Mouse (Mus musculus) liver, embryonic 11.5 days (tissue): ENCODE data around the gene Myh14. TPM values are rescaled to one million over a fixed set of nuclear protein-coding genes. Genes with fewer than 3 reads are reported as not detected.

Experiments
- ATAC-seq: fragments of 200-750 bp; cut with Nextera tagmentation; replicated peaks from 2 replicates; pipeline ENCODE4 v1.8.0; 2017; ENCODE audit warnings: moderate number of reproducible peaks, mild to moderate bottlenecking, moderate TSS enrichment, moderate library complexity; ENCODE audit not compliant: low FRiP score
- DNase-seq: peaks from one replicate; pipeline ENCODE4 v3.0.0-alpha.2; 2017; ENCODE audit warnings: low spot score
- H3K27ac ChIP-seq: fragments of 300-500 bp; sonication (generic); 2 replicates; pipeline ENCODE4 v1.5.1; 2014; ENCODE audit warnings: mild to moderate bottlenecking, low read depth, low read length, control low read depth
- H3K27me3 ChIP-seq: fragments of 300-500 bp; sonication (generic); replicated peaks from 2 replicates; pipeline ENCODE4 v1.6.1; 2014; ENCODE audit warnings: low read length, mixed read lengths; ENCODE audit not compliant: control insufficient read depth, insufficient read depth
- H3K36me3 ChIP-seq: fragments of 300-500 bp; sonication (generic); 2 replicates; pipeline ENCODE4 v1.6.1; 2014; ENCODE audit warnings: mild to moderate bottlenecking, low read length, moderate library complexity, mixed read lengths; ENCODE audit not compliant: control insufficient read depth, insufficient read depth
- H3K4me1 ChIP-seq: fragments of 300-500 bp; sonication (generic); replicated peaks from 2 replicates; pipeline ENCODE4 v1.6.1; 2014; ENCODE audit warnings: low read length, mixed read lengths; ENCODE audit not compliant: control insufficient read depth, insufficient read depth
- H3K4me2 ChIP-seq: fragments of 300-500 bp; sonication (generic); 2 replicates; pipeline ENCODE4 v1.6.1; 2014; ENCODE audit warnings: mild to moderate bottlenecking, control low read depth, moderate library complexity
- H3K4me3 ChIP-seq: fragments of 300-500 bp; sonication (generic); 2 replicates; pipeline ENCODE4 v1.5.1; 2014; ENCODE audit warnings: low read depth, low read length, control low read depth
- H3K9ac ChIP-seq: fragments of 300-500 bp; sonication (generic); 2 replicates; pipeline ENCODE4 v1.6.1; 2014; ENCODE audit warnings: low read depth, low read length, control low read depth
- H3K9me3 ChIP-seq: fragments of 300-500 bp; sonication (generic); 2 replicates; pipeline ENCODE4 v1.6.1; 2016; ENCODE audit warnings: low read length, inconsistent platforms, mixed read lengths; ENCODE audit not compliant: control insufficient read depth
- WGBS: fragments of 180-500 bp; shearing (Covaris S2); extraction: QIAGEN DNeasy Blood & Tissue Kit; methylation state at CpG from one replicate; pipeline ENCODE4 v1.1.7; 2014; 5-methylcytosine and 5-hydroxymethylcytosine counted together
- polyA plus RNA-seq: library from polyadenylated mRNA; unstranded; fragments of >200 nt; fragmentation: Nextera tagmentation; extraction: Ambion mirVana; gene quantifications from 2 replicates; pipeline ENCODE4 v1.2.1, GENCODE M21; 2014

Gene Myh14
- polyA plus RNA-seq, 1 experiment from 2014 or later = 0.66 TPM

GRCm38 (mm10) chr7:44649094-44649610 is 21.5 kb downstream of the Myh14 start:
- H3K36me3 ChIP-seq = no peaks in the 10 kb centered on the region

DNA sequence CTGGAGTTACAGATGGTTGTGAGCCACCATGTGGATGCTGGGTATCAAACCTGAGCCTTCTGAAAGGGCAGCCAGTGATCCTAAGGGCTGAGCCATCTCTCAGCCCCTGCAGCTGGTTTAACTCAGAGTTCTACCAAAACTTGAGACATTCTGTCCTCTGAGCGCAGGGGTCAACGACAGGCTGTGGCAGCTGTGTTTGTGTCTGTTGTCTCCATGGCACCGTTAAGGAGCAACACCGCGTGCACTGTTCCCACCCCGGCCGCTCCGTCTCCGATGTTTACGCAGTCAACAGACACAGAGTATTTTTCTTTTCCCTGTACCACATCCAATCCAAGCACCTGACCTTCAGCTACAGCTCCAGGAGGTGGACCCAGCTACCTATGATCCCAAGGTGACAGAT is 22.9 kb downstream of the Myh14 start:
- Histone ChIP-seq H3K4me2 (no peak overlapping the region), H3K4me3 (no peak overlapping the region), H3K9ac (no peak overlapping the region), H3K27me3 (peaks cover 26% of the 10 kb centered on the region), H3K36me3 (no peaks in the 10 kb centered on the region), H3K9me3 (no peaks in the 10 kb centered on the region), H3K27ac (no peak overlapping the region), H3K4me1 (no peaks in the 10 kb centered on the region)
- ATAC-seq (no peak), DNase-seq (no peak)
- 73% methylated on average over 10 of the region's 10 CpGs for WGBS

More at GRCm38 (mm10) chr7:44649094-44649610, 21.5 kb downstream of the Myh14 start:
- ATAC-seq (no peak), DNase-seq (no peak)
- no peak overlapping the region for H3K27ac ChIP-seq
- H3K4me2 ChIP-seq = no peak overlapping the region
- no peak overlapping the region for H3K4me3 ChIP-seq
- no peak overlapping the region for H3K9ac ChIP-seq
- peaks cover 19% of the 10 kb centered on the region for H3K27me3 ChIP-seq
- 71% methylated on average over 8 of the region's 8 CpGs for WGBS
- H3K4me1 ChIP-seq = no peaks in the 10 kb centered on the region
- no peaks in the 10 kb centered on the region for H3K9me3 ChIP-seq

DNA sequence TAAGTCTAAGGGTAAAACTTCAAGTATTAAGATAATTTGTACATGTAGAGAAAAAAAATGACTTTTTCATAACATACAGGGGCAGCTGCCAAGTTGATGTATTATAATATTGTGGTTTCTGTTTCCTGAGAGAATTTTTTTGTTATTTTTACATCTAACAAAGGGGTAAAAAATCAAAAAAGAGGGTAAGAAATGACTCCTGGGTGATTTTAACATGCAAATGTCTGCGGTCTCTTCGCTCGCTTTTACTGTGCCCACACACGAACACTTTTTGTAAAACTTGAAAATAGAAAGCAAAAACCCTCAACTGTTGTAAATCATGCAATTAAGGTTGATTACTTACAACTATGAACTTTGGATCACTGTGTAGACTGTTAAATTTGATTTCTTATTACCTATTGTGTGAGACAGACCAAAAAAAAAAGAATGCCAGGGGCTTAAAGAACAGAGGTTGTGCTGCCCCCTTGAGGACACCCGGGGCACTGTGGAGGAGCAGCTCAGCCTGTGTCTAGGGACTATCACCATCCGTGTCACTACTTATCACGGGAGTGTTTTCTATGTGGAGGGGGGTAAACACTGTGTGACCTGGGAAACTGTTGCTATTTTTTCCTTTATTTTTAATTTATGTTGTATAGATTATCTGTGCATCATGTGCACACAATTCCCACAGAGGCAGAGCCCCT is 23.5 kb downstream of the Myh14 start:
- Histone ChIP-seq H3K9me3 (no peaks in the 10 kb centered on the region), H3K27me3 (peaks cover 26% of the 10 kb centered on the region), H3K4me3 (no peak overlapping the region), H3K27ac (no peak overlapping the region), H3K4me1 (no peaks in the 10 kb centered on the region), H3K4me2 (no peak overlapping the region), H3K9ac (no peak overlapping the region), H3K36me3 (no peaks in the 10 kb centered on the region)
- WGBS = 49% methylated on average over 7 of the region's 7 CpGs
- ATAC-seq = no peak
- no peak for DNase-seq

DNA sequence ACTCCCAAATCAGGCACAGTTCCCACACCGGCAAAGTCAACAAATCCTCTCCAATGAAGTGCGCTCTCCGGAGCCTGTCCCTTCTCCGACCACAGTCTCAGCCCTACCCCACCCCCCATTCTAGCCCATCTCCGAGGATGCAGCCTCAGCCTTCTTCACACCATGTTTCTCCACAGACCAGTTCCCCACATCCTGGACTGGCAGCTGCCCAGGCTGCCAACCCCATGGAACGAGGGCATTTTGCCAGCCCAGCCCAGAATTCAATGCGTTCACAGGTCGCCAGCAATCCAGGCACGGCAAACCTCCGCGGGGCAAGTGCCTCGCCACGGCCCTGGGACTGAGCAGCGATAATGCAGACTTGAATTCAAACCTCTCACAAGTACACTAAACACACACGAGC is 24.7 kb downstream of the Myh14 start:
- Histone ChIP-seq H3K36me3 (no peaks in the 10 kb centered on the region), H3K4me2 (no peak overlapping the region), H3K9ac (no peak overlapping the region), H3K27me3 (peaks cover 32% of the 10 kb centered on the region), H3K27ac (no peak overlapping the region), H3K9me3 (no peaks in the 10 kb centered on the region), H3K4me1 (no peaks in the 10 kb centered on the region), H3K4me3 (no peak overlapping the region)
- 26% methylated on average over 15 of the region's 15 CpGs for WGBS
- ATAC-seq (no peak), DNase-seq (no peak)

DNA sequence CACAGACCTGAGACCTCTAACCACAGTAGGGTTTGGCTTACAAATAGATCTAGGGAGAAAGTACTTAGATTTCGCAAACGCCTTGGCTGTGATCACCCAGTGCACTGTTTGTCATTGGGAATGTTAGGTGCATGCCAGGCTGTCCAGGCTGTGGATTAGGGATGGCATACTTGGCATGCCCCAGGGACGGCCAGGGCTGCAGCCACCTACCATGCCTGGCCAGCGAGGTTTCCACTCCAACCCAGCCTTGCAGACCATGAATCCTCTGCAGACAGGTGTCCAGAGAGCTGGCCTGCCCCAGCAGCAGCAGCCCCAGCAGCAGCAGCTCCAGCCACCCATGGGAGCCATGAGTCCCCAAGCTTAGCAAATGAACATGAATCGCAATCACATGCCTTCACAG is 25.4 kb downstream of the Myh14 start:
- no peaks in the 10 kb centered on the region for H3K4me1 ChIP-seq
- H3K4me2 ChIP-seq = no peak overlapping the region
- H3K36me3 ChIP-seq = no peaks in the 10 kb centered on the region
- no peaks in the 10 kb centered on the region for H3K9me3 ChIP-seq
- H3K27me3 ChIP-seq = peaks cover 39% of the 10 kb centered on the region
- H3K4me3 ChIP-seq = no peak overlapping the region
- ATAC-seq (no peak), DNase-seq (no peak)
- H3K27ac ChIP-seq = no peak overlapping the region
- no peak overlapping the region for H3K9ac ChIP-seq
- WGBS = 56% methylated on average over 5 of the region's 5 CpGs

- H3K4me3 ChIP-seq = no peak overlapping the region
- H3K27ac ChIP-seq = no peak overlapping the region
- no peak overlapping the region for H3K9ac ChIP-seq
- no peak for DNase-seq
- H3K9me3 ChIP-seq = no peaks in the 10 kb centered on the region
- no peak overlapping the region for H3K4me2 ChIP-seq
- ATAC-seq = no peak
- H3K36me3 ChIP-seq = no peaks in the 10 kb centered on the region
- H3K27me3 ChIP-seq = peaks cover 62% of the 10 kb centered on the region
- no peaks in the 10 kb centered on the region for H3K4me1 ChIP-seq
- WGBS = 32% methylated on average over 8 of the region's 8 CpGs
Measured at GRCm38 (mm10) chr7:44641887-44642286, 28.8 kb downstream of the Myh14 start.

DNA sequence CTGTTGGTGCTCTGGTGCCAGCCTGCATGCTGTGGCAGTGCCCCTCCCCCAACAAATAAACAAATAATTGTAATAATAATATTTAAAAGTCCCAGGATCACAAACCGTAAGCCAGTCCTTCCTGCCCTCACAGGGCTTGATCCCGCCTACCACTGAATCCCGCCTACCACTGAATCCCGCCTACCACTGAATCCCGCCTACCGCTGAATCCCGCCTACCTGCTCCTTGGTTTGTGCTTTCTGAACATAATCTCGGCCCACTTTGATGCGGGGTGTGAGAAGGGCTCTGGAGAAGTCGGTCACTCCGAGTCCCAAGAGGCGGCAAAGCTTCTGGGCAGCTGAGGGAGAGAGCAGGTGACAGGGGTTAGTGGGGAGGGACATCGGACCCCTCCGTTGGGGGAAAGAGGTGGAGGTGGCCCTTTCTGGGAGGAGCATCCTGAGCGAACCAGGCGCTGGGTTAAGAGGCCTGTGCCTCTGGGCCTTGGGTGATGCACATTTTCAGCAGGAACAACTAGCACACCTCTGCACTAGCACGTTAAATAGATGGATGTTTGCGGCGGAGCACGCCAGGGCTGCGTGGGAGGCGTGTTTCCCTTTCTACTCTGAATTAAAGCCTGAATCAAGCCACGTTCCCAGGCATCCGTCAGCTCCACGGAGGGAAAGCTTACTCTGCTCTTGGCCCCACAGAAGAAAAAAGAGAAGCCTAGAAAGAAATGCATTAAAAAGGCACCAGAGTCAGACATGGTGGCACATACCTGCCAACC is 29.6 kb downstream of the Myh14 start:
- no peak overlapping the region for H3K27ac ChIP-seq
- no peak overlapping the region for H3K9ac ChIP-seq
- H3K27me3 ChIP-seq = peaks cover 61% of the 10 kb centered on the region
- H3K36me3 ChIP-seq = no peaks in the 10 kb centered on the region
- no peaks in the 10 kb centered on the region for H3K4me1 ChIP-seq
- H3K4me3 ChIP-seq = 0 out of 2 replicates have a peak overlapping the region, but pooled peaks have one; percentile 11
- H3K4me2 ChIP-seq = peak overlapping the region; percentile 31; the same call in 1 of the 2 replicates
- ATAC-seq = no peak
- no peaks in the 10 kb centered on the region for H3K9me3 ChIP-seq
- 18% methylated on average over 25 of the region's 25 CpGs for WGBS
- DNase-seq = no peak

GRCm38 (mm10) chr7:44638663-44639062 is 32.0 kb downstream of the Myh14 start:
- DNase-seq (no peak), ATAC-seq (no peak)
- Histone ChIP-seq H3K4me2 (peak overlapping the region; percentile 19; the same call in 1 of the 2 replicates), H3K4me3 (no peak overlapping the region), H3K9me3 (no peaks in the 10 kb centered on the region), H3K4me1 (no peaks in the 10 kb centered on the region), H3K27me3 (peaks cover 54% of the 10 kb centered on the region), H3K36me3 (no peaks in the 10 kb centered on the region), H3K27ac (no peak overlapping the region), H3K9ac (no peak overlapping the region)
- WGBS = 6% methylated on average over 16 of the region's 16 CpGs
